In genomic region chr6:148104212-148104611, GRCm38 (mm10) we compare ENCODE assay signal across 8 mouse cellular contexts. TPM values are rescaled to one million over a fixed set of nuclear protein-coding genes. Genes with fewer than 3 reads are reported as not detected.
DNase-seq lines count a peak whose midpoint lies in the region; ATAC-seq and TF ChIP-seq lines count a peak whose summit lies in the region.

No protein-coding gene starts in this region.

- ATAC-seq in heart, embryonic 11.5 days (replicated peaks; ENCODE audit: insufficient number of reproducible peaks, low FRiP score, low TSS enrichment): no peak

- H3K9ac ChIP-seq in heart, adult 2 months (ENCODE audit: low read depth, low read length): no peak overlapping the region
- H3K9ac ChIP-seq in heart, embryonic 11.5 days (ENCODE audit: low read depth, low read length): no peak overlapping the region

- no peaks in the 10 kb centered on the region for H3K4me1 ChIP-seq in heart, adult 2 months (ENCODE audit: control insufficient read depth, insufficient read depth, low read length)
- H3K4me1 ChIP-seq in heart, embryonic 11.5 days (ENCODE audit: control insufficient read depth, insufficient read depth, low read length): no peaks in the 10 kb centered on the region
- H3K4me1 ChIP-seq in limb, embryonic 10.5 days: no peaks in the 10 kb centered on the region

- no peaks in the 10 kb centered on the region for H3K79me2 ChIP-seq in heart, adult 2 months (replicated peaks; ENCODE audit: control insufficient read depth, insufficient read depth, low read length)

- TF ChIP-seq POLR2A in heart, adult 2 months (IDR thresholded peaks at IDR 0.05; ENCODE audit: insufficient read depth, low read depth, low read length): no peak

- no peak for TF ChIP-seq EP300 in heart, adult 2 months (IDR thresholded peaks at IDR 0.05; ENCODE audit: insufficient read depth, low read depth, low read length)

- no peaks in the 10 kb centered on the region for H3K9me3 ChIP-seq in heart, embryonic 11.5 days (replicated peaks; ENCODE audit: control insufficient read depth, low read length)
- H3K9me3 ChIP-seq in limb, embryonic 10.5 days (replicated peaks): no peaks in the 10 kb centered on the region

- 29% methylated on average over 9 of the region's 9 CpGs for WGBS in heart, adult 2 months
- WGBS in heart, embryonic 11.5 days (ENCODE audit: insufficient replicate concordance): 33% methylated on average over 9 of the region's 9 CpGs
- WGBS in limb, embryonic 10.5 days: 39% methylated on average over 9 of the region's 9 CpGs

- no peaks in the 10 kb centered on the region for H3K36me3 ChIP-seq in heart, adult 2 months (ENCODE audit: control insufficient read depth, insufficient read depth, low read length)
- no peaks in the 10 kb centered on the region for H3K36me3 ChIP-seq in heart, embryonic 11.5 days (ENCODE audit: control insufficient read depth, insufficient read depth, low read length)
- H3K36me3 ChIP-seq in limb, embryonic 10.5 days: no peaks in the 10 kb centered on the region

- no peak overlapping the region for H3K4me3 ChIP-seq in heart, adult 2 months
- H3K4me3 ChIP-seq in heart, embryonic 11.5 days (ENCODE audit: low read depth, low read length): no peak overlapping the region
- no peak overlapping the region for H3K4me3 ChIP-seq in limb, embryonic 10.5 days

- no peak overlapping the region for H3K27ac ChIP-seq in heart, adult 2 months
- no peak overlapping the region for H3K27ac ChIP-seq in heart, embryonic 11.5 days (ENCODE audit: low read depth, low read length)
- no peak overlapping the region for H3K27ac ChIP-seq in limb, embryonic 10.5 days

- no peak for DNase-seq in heart, adult 2 months
- DNase-seq in ovary, postnatal 36 days (ENCODE audit: low spot score): peak; percentile 11
- DNase-seq in ovary, adult 18-20 months (ENCODE audit: low spot score): no peak
- peak; percentile 74 for DNase-seq in adrenal gland, postnatal 10 days
- peak; percentile 41 for DNase-seq in limb, embryonic 10.5 days (ENCODE audit: low spot score)
- DNase-seq in urinary bladder, adult 2 months (ENCODE audit: low spot score): no peak
- no peak for DNase-seq in layer of hippocampus, adult 8-10 months (ENCODE audit: low spot score in 2 of 2)

- H3K27me3 ChIP-seq in heart, adult 2 months (ENCODE audit: control insufficient read depth, insufficient read depth, low read length): no peaks in the 10 kb centered on the region
- no peaks in the 10 kb centered on the region for H3K27me3 ChIP-seq in heart, embryonic 11.5 days (ENCODE audit: control insufficient read depth, insufficient read depth, low read length)
- H3K27me3 ChIP-seq in limb, embryonic 10.5 days (ENCODE audit: low read depth, poor library complexity, severe bottlenecking): no peaks in the 10 kb centered on the region

- intact Hi-C loops in heart, adult 2 months (cut with DNase I): no loop called here

- TF ChIP-seq CTCF in heart, adult 2 months (IDR thresholded peaks at IDR 0.05): peak; percentile 64

- no peak overlapping the region for H3K4me2 ChIP-seq in heart, embryonic 11.5 days

RNA-seq across cellular contexts. Expression of gene Far2, which starts 57.2 kb away (rescaled TPM):
- total RNA-seq in heart, adult 2 months (2021): not detected
- 0.03 TPM in 1 of 2 replicates, not detected in the other for polyA plus RNA-seq in heart, adult 2 months (2012; rRNA removed)
- polyA plus RNA-seq in heart, embryonic 11.5 days (2014; fragmentation: Nextera tagmentation; extraction: Ambion mirVana): 1.5 and 2.0 TPM in 2 replicates
- 1 to 10 TPM; 2.9 to 4.0 TPM for total RNA-seq in adrenal gland, postnatal 10 days (2021)
- polyA plus RNA-seq in limb, embryonic 10.5 days (2016; fragmentation: Nextera tagmentation; extraction: Ambion mirVana): 1.3 and 1.6 TPM in 2 replicates
- 0.04 and 0.08 TPM in 2 replicates for polyA plus RNA-seq in urinary bladder, adult 2 months (2012; rRNA removed)
- 10 to 100 TPM; 14.8 to 16.8 (median 16.5) TPM for total RNA-seq in layer of hippocampus, adult 8-10 months (2022)

Comparison
In these comparisons a context has a peak if more than half of its experiments do, and no peak if none do; other contexts are left out.
1. DNase-seq: peak in ovary, postnatal 36 days (single experiment), adrenal gland, postnatal 10 days (single experiment) and limb, embryonic 10.5 days (single experiment); none in heart, adult 2 months (0 of 2), ovary, adult 18-20 months (single experiment), urinary bladder, adult 2 months (single experiment) and layer of hippocampus, adult 8-10 months (0 of 2).